Mouse (Mus musculus) hindbrain, embryonic 11.5 days (tissue): ENCODE results near the gene Micu2. TPM values are rescaled to one million over a fixed set of nuclear protein-coding genes. Genes with fewer than 3 reads are reported as not detected.
"Not testable (repeated sequence)": the region's sequence is repeated elsewhere in the genome, so short reads cannot be mapped to it uniquely, and the experiment has no call there.

Experiments
- ATAC-seq: fragments of 200-750 bp; cut with Nextera tagmentation; 2 replicates; pipeline ENCODE4 v1.8.0; 2017; ENCODE audit warnings: mild to moderate bottlenecking, moderate TSS enrichment, moderate library complexity; ENCODE audit not compliant: low FRiP score
- DNase-seq: peaks from one replicate; pipeline ENCODE4 v3.0.0-alpha.2; 2015; ENCODE audit warnings: low spot score
- H3K27ac ChIP-seq: fragments of 300-500 bp; sonication (generic); 2 replicates; pipeline ENCODE4 v1.5.1; 2014; ENCODE audit warnings: mild to moderate bottlenecking, low read depth, low read length
- H3K27me3 ChIP-seq: fragments of 300-500 bp; sonication (generic); 2 replicates; pipeline ENCODE4 v1.6.1; 2014; ENCODE audit warnings: mild to moderate bottlenecking, low read length, moderate library complexity, mixed read lengths; ENCODE audit not compliant: control insufficient read depth, insufficient read depth
- H3K36me3 ChIP-seq: fragments of 300-500 bp; sonication (generic); 2 replicates; pipeline ENCODE4 v1.6.1; 2014; ENCODE audit warnings: mild to moderate bottlenecking, low read length, moderate library complexity, mixed read lengths; ENCODE audit not compliant: control insufficient read depth, insufficient read depth
- H3K4me1 ChIP-seq: fragments of 300-500 bp; sonication (generic); replicated peaks from 2 replicates; pipeline ENCODE4 v1.6.1; 2014; ENCODE audit warnings: low read length, mixed read lengths; ENCODE audit not compliant: control insufficient read depth, insufficient read depth
- H3K4me2 ChIP-seq: fragments of 300-500 bp; sonication (generic); replicated peaks from 2 replicates; pipeline ENCODE4 v1.6.1; 2014; ENCODE audit warnings: mild to moderate bottlenecking, low read depth, low read length
- H3K4me3 ChIP-seq: fragments of 300-500 bp; sonication (generic); 2 replicates; pipeline ENCODE4 v1.5.1; 2014; ENCODE audit warnings: low read depth, low read length
- H3K9ac ChIP-seq: fragments of 300-500 bp; sonication (generic); 2 replicates; pipeline ENCODE4 v1.6.1; 2014; ENCODE audit warnings: low read depth, low read length
- H3K9me3 ChIP-seq: fragments of 300-500 bp; sonication (generic); 2 replicates; pipeline ENCODE4 v1.6.1; 2016; ENCODE audit warnings: low read length; ENCODE audit not compliant: control insufficient read depth
- WGBS: fragments of 180-500 bp; shearing (Covaris S2); extraction: QIAGEN DNeasy Blood & Tissue Kit; methylation state at CpG from one replicate; pipeline ENCODE4 v1.1.7; 2014; 5-methylcytosine and 5-hydroxymethylcytosine counted together
- polyA plus RNA-seq: library from polyadenylated mRNA; unstranded; fragments of >200 nt; fragmentation: Nextera tagmentation; extraction: Ambion mirVana; gene quantifications from 2 replicates; pipeline ENCODE4 v1.2.1, GENCODE M21; 2014

The Micu2 gene
- polyA plus RNA-seq, 1 experiment from 2014 or later: 45.1 TPM

GRCm38 (mm10) chr14:57911787-57912186 lies 87.3 kb downstream of the Micu2 start:
- not testable (repeated sequence) for H3K4me1 ChIP-seq, H3K36me3 ChIP-seq, DNase-seq, H3K9ac ChIP-seq, H3K4me2 ChIP-seq, H3K27ac ChIP-seq, ATAC-seq, H3K4me3 ChIP-seq, H3K9me3 ChIP-seq, H3K27me3 ChIP-seq

GRCm38 (mm10) chr14:57911316-57911715 lies 87.7 kb downstream of the Micu2 start:
- no peak overlapping the region for H3K9ac ChIP-seq
- H3K4me1 ChIP-seq: no peaks in the 10 kb centered on the region
- H3K4me2 ChIP-seq: no peak overlapping the region
- no peaks in the 10 kb centered on the region for H3K36me3 ChIP-seq
- DNase-seq (no peak), ATAC-seq (no peak; the same call in 1 of the 2 replicates)
- H3K27me3 ChIP-seq: no peaks in the 10 kb centered on the region
- no peak overlapping the region for H3K27ac ChIP-seq
- no peak overlapping the region for H3K4me3 ChIP-seq
- no peaks in the 10 kb centered on the region for H3K9me3 ChIP-seq
- 75% methylated on average over 4 of the region's 4 CpGs for WGBS

- H3K4me3 ChIP-seq: peak overlapping the region; percentile 10; the same call in 1 of the 2 replicates
- H3K9ac ChIP-seq: peak overlapping the region; percentile 40; the same call in 1 of the 2 replicates
- H3K27ac ChIP-seq: no peak overlapping the region
- H3K9me3 ChIP-seq: no peaks in the 10 kb centered on the region
- peak overlapping the region; percentile 32 for H3K4me2 ChIP-seq
- no peaks in the 10 kb centered on the region for H3K27me3 ChIP-seq
- DNase-seq (peak; percentile 89), ATAC-seq (peak; percentile 93)
- WGBS: 21% methylated on average over 26 of the region's 26 CpGs
- no peaks in the 10 kb centered on the region for H3K4me1 ChIP-seq
- H3K36me3 ChIP-seq: no peaks in the 10 kb centered on the region
Observed at GRCm38 (mm10) chr14:57910501-57911068, 88.5 kb downstream of the Micu2 start.

- Histone ChIP-seq H3K36me3 (no peaks in the 10 kb centered on the region), H3K4me2 (no peak overlapping the region), H3K9ac (no peak overlapping the region), H3K9me3 (no peaks in the 10 kb centered on the region), H3K27ac (no peak overlapping the region), H3K4me1 (no peaks in the 10 kb centered on the region), H3K4me3 (no peak overlapping the region), H3K27me3 (no peaks in the 10 kb centered on the region)
- ATAC-seq (no peak), DNase-seq (no peak)
- WGBS: 78% methylated on average over 5 of the region's 5 CpGs
Observed at GRCm38 (mm10) chr14:57909297-57909696, 89.8 kb downstream of the Micu2 start.

GRCm38 (mm10) chr14:57908431-57908830 lies 90.6 kb downstream of the Micu2 start:
- Histone ChIP-seq H3K9ac (no peak overlapping the region), H3K27me3 (no peaks in the 10 kb centered on the region), H3K9me3 (no peaks in the 10 kb centered on the region), H3K4me1 (no peaks in the 10 kb centered on the region), H3K36me3 (no peaks in the 10 kb centered on the region), H3K4me2 (no peak overlapping the region), H3K4me3 (no peak overlapping the region), H3K27ac (no peak overlapping the region)
- no peak for ATAC-seq
- WGBS: 69% methylated on average over 2 of the region's 2 CpGs
- DNase-seq: no peak

- ATAC-seq (no peak), DNase-seq (no peak)
- Histone ChIP-seq H3K4me1 (no peaks in the 10 kb centered on the region), H3K4me2 (no peak overlapping the region), H3K27ac (no peak overlapping the region), H3K9ac (no peak overlapping the region), H3K4me3 (no peak overlapping the region), H3K27me3 (no peaks in the 10 kb centered on the region), H3K36me3 (no peaks in the 10 kb centered on the region), H3K9me3 (no peaks in the 10 kb centered on the region)
- WGBS: 78% methylated on average over 1 of the region's 1 CpGs
Observed at GRCm38 (mm10) chr14:57901998-57902397, 97.1 kb downstream of the Micu2 start.

GRCm38 (mm10) chr14:57896882-57897281 lies 102.2 kb downstream of the Micu2 start:
- no peaks in the 10 kb centered on the region for H3K36me3 ChIP-seq
- H3K4me3 ChIP-seq: no peak overlapping the region
- no peak overlapping the region for H3K9ac ChIP-seq
- H3K27me3 ChIP-seq: no peaks in the 10 kb centered on the region
- 97% methylated on average over 12 of the region's 12 CpGs for WGBS
- DNase-seq: no peak
- no peaks in the 10 kb centered on the region for H3K9me3 ChIP-seq
- no peaks in the 10 kb centered on the region for H3K4me1 ChIP-seq
- ATAC-seq: no peak
- no peak overlapping the region for H3K27ac ChIP-seq
- no peak overlapping the region for H3K4me2 ChIP-seq

- not testable (repeated sequence) for H3K27ac ChIP-seq, ATAC-seq, H3K4me1 ChIP-seq, H3K27me3 ChIP-seq, H3K4me3 ChIP-seq, H3K9me3 ChIP-seq, H3K9ac ChIP-seq, H3K4me2 ChIP-seq, H3K36me3 ChIP-seq, DNase-seq
- 57% methylated on average over 8 of the region's 8 CpGs for WGBS
Observed at GRCm38 (mm10) chr14:57896088-57896871, 102.8 kb downstream of the Micu2 start.

- no peak overlapping the region for H3K4me3 ChIP-seq
- H3K4me1 ChIP-seq: no peaks in the 10 kb centered on the region; the same call in 1 of the 2 replicates
- WGBS: 91% methylated on average over 2 of the region's 2 CpGs
- ATAC-seq (no peak), DNase-seq (no peak)
- H3K36me3 ChIP-seq: no peaks in the 10 kb centered on the region
- H3K9me3 ChIP-seq: no peaks in the 10 kb centered on the region
- no peaks in the 10 kb centered on the region for H3K27me3 ChIP-seq
- H3K27ac ChIP-seq: no peak overlapping the region
- no peak overlapping the region for H3K4me2 ChIP-seq
- H3K9ac ChIP-seq: no peak overlapping the region
Observed at GRCm38 (mm10) chr14:57894346-57894745, 104.7 kb downstream of the Micu2 start.
